Mouse (Mus musculus) neural tube, embryonic 15.5 days (tissue): ENCODE results near the gene Ifnar2. TPM values are rescaled to one million over a fixed set of nuclear protein-coding genes. Genes with fewer than 3 reads are reported as not detected.

Source experiments
- ATAC-seq: fragments of 200-750 bp; cut with Nextera tagmentation; 2 replicates; pipeline ENCODE4 v1.8.0; 2017; ENCODE audit warnings: mild to moderate bottlenecking, moderate TSS enrichment, moderate library complexity; ENCODE audit not compliant: low FRiP score
- H3K27ac ChIP-seq: fragments of 300-500 bp; sonication (generic); replicated peaks from 2 replicates; pipeline ENCODE4 v1.5.1; 2015; ENCODE audit warnings: mild to moderate bottlenecking, inconsistent platforms
- H3K27me3 ChIP-seq: fragments of 300-500 bp; sonication (generic); replicated peaks from 2 replicates; pipeline ENCODE4 v1.6.1; 2015; ENCODE audit warnings: inconsistent platforms
- H3K36me3 ChIP-seq: fragments of 300-500 bp; sonication (generic); 2 replicates; pipeline ENCODE4 v1.6.1; 2015; ENCODE audit warnings: inconsistent platforms
- H3K4me1 ChIP-seq: fragments of 300-500 bp; sonication (generic); 2 replicates; pipeline ENCODE4 v1.6.1; 2015; ENCODE audit warnings: inconsistent platforms
- H3K4me2 ChIP-seq: fragments of 300-500 bp; sonication (generic); 2 replicates; pipeline ENCODE4 v1.6.1; 2015; ENCODE audit warnings: inconsistent platforms, mild to moderate bottlenecking, moderate library complexity
- H3K4me3 ChIP-seq: fragments of 300-500 bp; sonication (generic); replicated peaks from 2 replicates; pipeline ENCODE4 v1.5.1; 2015; ENCODE audit warnings: mild to moderate bottlenecking, inconsistent platforms
- H3K9ac ChIP-seq: fragments of 300-500 bp; sonication (generic); replicated peaks from 2 replicates; pipeline ENCODE4 v1.6.1; 2015; ENCODE audit warnings: mild to moderate bottlenecking, inconsistent platforms
- H3K9me3 ChIP-seq: fragments of 300-500 bp; sonication (generic); replicated peaks from 2 replicates; pipeline ENCODE4 v1.6.1; 2016; ENCODE audit warnings: inconsistent platforms
- WGBS: fragments of 180-500 bp; shearing (Covaris S2); methylation state at CpG from one replicate; pipeline ENCODE4 v1.1.7; 2015; ENCODE audit warnings: mixed read lengths; 5-methylcytosine and 5-hydroxymethylcytosine counted together
- polyA plus RNA-seq: library from polyadenylated mRNA; unstranded; fragments of >200 nt; fragmentation: Nextera tagmentation; extraction: Ambion mirVana; gene quantifications from 2 replicates; pipeline ENCODE4 v1.2.1, GENCODE M21; 2015

Gene Ifnar2
- polyA plus RNA-seq, 1 experiment from 2014 or later = 42.3 TPM

DNA sequence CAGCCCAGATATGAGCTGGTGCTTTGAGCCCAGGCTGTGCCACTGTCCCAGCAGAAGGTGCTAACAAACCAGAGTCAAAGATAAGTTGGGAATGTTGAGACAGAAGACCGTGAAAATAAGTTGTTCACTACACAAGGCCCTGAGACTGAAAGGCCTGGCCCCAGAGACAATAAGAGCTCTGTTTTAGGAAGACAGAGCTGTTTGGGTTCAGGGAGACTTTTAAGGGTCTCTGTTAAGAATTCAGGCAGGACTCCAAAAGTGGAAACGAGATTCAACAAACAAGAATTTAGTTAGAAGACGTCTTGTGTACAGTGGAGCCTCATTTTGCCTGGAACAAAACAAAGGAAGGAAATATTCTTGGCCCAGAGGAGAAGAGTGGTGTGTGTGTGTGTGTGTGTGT, 6.8 kb downstream of the Ifnar2 start:
- H3K9ac ChIP-seq = no peak overlapping the region
- H3K4me1 ChIP-seq = peaks cover 3% of the 10 kb centered on the region; the same call in 1 of the 2 replicates
- WGBS = 31% methylated on average over 3 of the region's 3 CpGs
- no peaks in the 10 kb centered on the region for H3K27me3 ChIP-seq
- H3K36me3 ChIP-seq = peaks cover 2% of the 10 kb centered on the region; the same call in 1 of the 2 replicates
- H3K4me2 ChIP-seq = 0 out of 2 replicates have a peak overlapping the region, but pooled peaks have one; percentile 2
- no peak for ATAC-seq
- no peaks in the 10 kb centered on the region for H3K9me3 ChIP-seq
- no peak overlapping the region for H3K4me3 ChIP-seq
- H3K27ac ChIP-seq = peak overlapping the region; percentile 58; the same call in 1 of the 2 replicates

DNA sequence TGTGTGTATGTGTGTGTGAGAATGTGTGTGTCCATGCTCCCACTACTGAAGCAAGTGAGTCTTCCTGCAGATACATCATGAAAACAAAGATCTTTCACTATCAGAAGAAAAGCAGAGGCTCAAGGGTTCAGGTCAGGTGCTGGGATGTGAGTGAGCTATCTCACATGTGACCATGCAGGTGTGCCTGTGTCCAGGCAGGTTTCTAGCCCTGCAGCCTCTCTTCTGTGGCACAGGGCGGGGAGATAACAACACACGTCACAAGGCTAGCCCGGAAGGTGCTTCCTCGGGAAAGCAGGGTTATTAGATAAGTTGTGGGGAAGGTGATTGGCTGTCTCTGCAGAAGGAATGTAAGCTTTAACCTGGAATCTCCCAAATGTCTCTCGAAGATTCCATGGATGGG, 7.6 kb downstream of the Ifnar2 start:
- Histone ChIP-seq H3K4me2 (no peak overlapping the region), H3K4me1 (peaks cover 2% of the 10 kb centered on the region; the same call in 1 of the 2 replicates), H3K4me3 (no peak overlapping the region), H3K27me3 (no peaks in the 10 kb centered on the region), H3K27ac (peak overlapping the region; percentile 23; the same call in 1 of the 2 replicates), H3K36me3 (peaks cover 2% of the 10 kb centered on the region; the same call in 1 of the 2 replicates), H3K9me3 (no peaks in the 10 kb centered on the region), H3K9ac (no peak overlapping the region)
- ATAC-seq = no peak
- WGBS = 84% methylated on average over 5 of the region's 5 CpGs

DNA sequence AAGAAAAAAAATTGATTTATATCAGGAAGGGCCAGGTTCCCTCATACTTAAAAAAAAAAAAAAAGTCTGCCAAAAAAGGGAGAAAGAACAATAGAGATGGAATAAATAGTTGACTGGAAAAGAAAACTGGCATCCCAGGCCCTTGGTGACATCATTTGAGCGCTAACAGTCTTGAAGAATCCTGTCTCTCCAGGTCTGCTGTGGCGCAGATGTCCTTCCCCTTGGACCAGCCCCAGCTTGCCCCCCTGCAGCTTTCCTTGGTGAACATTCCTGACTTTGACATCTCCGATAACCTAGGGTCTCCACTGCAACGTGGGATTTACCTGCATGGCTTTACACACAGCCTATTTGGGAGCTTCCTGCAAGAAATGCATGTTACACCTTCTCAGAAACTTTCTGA, 9.0 kb downstream of the Ifnar2 start:
- no peak overlapping the region for H3K9ac ChIP-seq
- H3K36me3 ChIP-seq = peaks cover 2% of the 10 kb centered on the region; the same call in 1 of the 2 replicates
- H3K4me1 ChIP-seq = no peaks in the 10 kb centered on the region
- no peak overlapping the region for H3K4me3 ChIP-seq
- H3K9me3 ChIP-seq = no peaks in the 10 kb centered on the region
- no peak for ATAC-seq
- H3K4me2 ChIP-seq = no peak overlapping the region
- 95% methylated on average over 4 of the region's 4 CpGs for WGBS
- no peaks in the 10 kb centered on the region for H3K27me3 ChIP-seq
- H3K27ac ChIP-seq = no peak overlapping the region

DNA sequence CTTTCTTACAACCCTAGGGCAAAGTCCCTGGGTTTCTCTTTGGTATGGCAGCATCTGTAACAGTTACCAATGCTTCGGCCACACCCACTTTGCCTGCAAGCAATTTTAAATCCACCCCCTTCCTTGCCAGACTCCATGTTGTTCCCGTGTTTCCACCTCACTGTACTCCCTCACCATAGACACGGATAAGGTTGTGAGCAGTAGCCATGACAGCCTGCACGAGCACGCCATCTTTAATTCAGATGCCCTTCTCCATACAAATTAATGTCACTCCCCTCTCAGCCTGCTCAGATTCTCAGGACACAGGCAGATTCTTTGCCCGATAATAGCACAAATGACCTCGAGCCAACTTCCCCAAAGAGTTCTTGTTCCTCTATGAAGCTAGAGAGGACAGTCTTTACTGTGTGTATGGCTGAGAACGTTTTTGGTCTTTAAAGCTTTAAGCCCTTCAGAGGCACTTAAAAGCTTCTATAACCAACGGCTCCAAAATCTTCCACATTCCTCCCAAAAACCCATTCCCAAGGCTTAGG, 9.7 kb downstream of the Ifnar2 start:
- Histone ChIP-seq H3K27me3 (no peaks in the 10 kb centered on the region), H3K4me3 (no peak overlapping the region), H3K9ac (no peak overlapping the region), H3K36me3 (peaks cover 5% of the 10 kb centered on the region; the same call in 1 of the 2 replicates), H3K27ac (no peak overlapping the region), H3K9me3 (no peaks in the 10 kb centered on the region), H3K4me1 (no peaks in the 10 kb centered on the region), H3K4me2 (no peak overlapping the region)
- no peak for ATAC-seq
- WGBS = 90% methylated on average over 9 of the region's 9 CpGs

DNA sequence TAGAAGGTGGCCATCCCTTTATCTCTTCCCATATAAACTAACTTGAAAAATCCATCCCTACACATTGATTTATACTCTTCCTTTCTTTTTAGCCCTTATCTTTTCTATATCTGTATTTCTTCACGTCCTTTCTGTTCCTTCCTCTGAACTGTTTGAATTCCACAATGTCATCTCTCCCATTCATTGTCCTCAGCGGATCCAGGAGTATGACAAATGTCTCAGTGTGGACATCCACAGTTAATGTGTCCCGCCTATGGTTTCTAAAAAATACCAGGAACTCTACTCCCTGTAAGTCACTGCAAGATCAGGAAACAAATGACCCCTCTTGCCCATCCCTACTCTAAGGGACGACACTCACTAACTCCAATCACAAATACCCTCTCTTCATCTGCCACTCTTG, 11.6 kb downstream of the Ifnar2 start:
- no peak overlapping the region for H3K4me3 ChIP-seq
- no peak overlapping the region for H3K4me2 ChIP-seq
- ATAC-seq = no peak
- no peaks in the 10 kb centered on the region for H3K4me1 ChIP-seq
- no peak overlapping the region for H3K9ac ChIP-seq
- peaks cover 19% of the 10 kb centered on the region for H3K36me3 ChIP-seq
- no peaks in the 10 kb centered on the region for H3K27me3 ChIP-seq
- 85% methylated on average over 4 of the region's 4 CpGs for WGBS
- no peaks in the 10 kb centered on the region for H3K9me3 ChIP-seq
- no peak overlapping the region for H3K27ac ChIP-seq

DNA sequence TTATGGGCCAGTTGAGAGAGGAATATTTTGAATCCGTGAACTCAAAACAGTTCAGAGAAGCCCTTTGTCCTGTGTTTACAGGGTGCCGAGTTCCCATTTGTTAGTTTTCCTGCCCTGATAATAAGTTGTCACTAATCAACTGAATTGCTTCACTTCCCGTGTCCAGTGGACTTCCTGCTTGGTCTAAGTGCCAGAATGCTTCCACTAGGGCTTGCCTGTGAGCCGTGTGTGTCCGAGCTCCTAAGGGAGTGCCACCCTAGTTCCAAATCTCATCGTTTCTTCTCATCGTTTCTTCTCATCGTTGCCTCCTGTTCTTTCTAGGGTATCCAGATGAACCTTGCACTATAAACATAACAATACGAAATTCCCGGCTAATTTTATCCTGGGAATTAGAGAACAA, 13.0 kb downstream of the Ifnar2 start:
- H3K9me3 ChIP-seq = no peaks in the 10 kb centered on the region
- no peak for ATAC-seq
- no peak overlapping the region for H3K27ac ChIP-seq
- no peaks in the 10 kb centered on the region for H3K27me3 ChIP-seq
- WGBS = 49% methylated on average over 10 of the region's 10 CpGs
- H3K36me3 ChIP-seq = peaks cover 23% of the 10 kb centered on the region
- no peak overlapping the region for H3K9ac ChIP-seq
- no peaks in the 10 kb centered on the region for H3K4me1 ChIP-seq
- H3K4me2 ChIP-seq = no peak overlapping the region
- no peak overlapping the region for H3K4me3 ChIP-seq

DNA sequence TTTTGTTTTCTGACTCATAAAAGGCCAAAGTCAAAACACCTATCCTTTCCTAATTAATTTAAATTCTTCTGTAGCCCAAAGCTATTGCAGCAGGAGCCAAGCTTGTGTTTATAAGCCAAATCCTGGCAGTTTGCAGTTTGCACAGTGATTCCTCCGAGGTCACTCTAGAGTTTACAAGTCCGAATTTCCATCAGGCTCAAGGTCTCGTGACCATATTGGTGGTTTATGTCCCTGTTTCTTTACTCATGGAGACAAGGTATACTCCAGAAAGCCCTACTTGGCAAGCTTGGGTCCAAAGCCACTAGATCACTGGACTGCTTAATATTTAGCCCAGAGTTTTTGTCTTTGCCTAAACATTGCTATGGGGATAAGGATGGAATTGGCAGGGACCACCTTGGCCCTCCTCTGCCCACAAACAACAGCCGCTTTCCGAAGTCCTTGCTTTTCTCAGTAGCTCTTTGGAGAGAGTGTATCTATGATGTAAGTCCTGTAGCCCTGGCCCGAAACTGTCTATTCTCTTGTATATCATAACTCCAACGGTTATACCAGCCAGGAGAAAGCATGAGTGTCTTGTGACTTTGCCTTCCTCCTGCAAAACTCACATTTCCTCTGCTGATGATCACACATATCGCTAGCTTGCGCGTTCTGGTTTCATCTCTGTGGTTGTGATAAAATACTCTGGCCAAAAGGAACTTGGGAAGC, 14.0 kb downstream of the Ifnar2 start:
- Histone ChIP-seq H3K4me3 (no peak overlapping the region), H3K9ac (no peak overlapping the region), H3K27ac (no peak overlapping the region), H3K9me3 (no peaks in the 10 kb centered on the region), H3K36me3 (peaks cover 26% of the 10 kb centered on the region), H3K27me3 (no peaks in the 10 kb centered on the region), H3K4me2 (no peak overlapping the region), H3K4me1 (no peaks in the 10 kb centered on the region)
- no peak for ATAC-seq
- 91% methylated on average over 10 of the region's 10 CpGs for WGBS

DNA sequence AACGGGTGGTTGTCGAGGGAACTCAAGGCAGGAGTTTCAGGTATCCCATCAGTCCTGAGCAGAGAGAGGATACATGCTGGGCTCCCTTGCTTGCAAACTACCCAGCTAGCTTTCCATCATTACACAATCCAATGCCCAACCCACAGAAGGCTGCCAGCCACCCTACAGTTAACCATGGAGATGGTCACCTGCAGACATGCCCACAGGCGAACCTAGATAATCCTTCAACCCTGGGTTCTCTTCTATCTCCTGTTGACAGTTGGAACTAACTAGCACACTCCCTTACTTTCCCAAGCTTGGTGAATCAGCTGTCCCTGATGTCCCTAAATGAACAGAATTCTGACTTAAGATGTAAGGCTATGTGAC, 14.5 kb downstream of the Ifnar2 start:
- 82% methylated on average over 3 of the region's 3 CpGs for WGBS
- Histone ChIP-seq H3K27ac (no peak overlapping the region), H3K4me3 (no peak overlapping the region), H3K4me2 (no peak overlapping the region), H3K9me3 (no peaks in the 10 kb centered on the region), H3K27me3 (no peaks in the 10 kb centered on the region), H3K4me1 (no peaks in the 10 kb centered on the region), H3K36me3 (peaks cover 31% of the 10 kb centered on the region), H3K9ac (no peak overlapping the region)
- ATAC-seq = no peak

DNA sequence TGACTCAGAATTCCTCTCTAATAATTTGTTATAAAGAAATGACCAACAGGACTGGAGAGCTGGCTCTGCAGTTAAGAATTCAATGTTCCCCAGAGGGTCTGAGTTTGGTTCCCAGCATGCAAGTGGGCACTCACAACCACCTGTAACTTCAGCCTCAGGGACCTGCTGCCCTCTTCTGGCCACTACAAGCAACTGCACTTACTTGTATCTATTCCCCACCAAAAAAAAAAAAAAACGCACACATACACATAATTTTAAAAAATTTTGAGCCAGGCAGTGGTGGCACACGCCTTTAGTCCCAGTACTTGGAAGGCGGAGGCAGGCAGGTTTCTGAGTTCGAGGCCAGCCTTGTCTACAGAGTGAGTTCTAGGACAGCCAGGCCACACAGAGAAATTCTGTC, 17.5 kb downstream of the Ifnar2 start:
- WGBS = 95% methylated on average over 4 of the region's 4 CpGs
- H3K4me2 ChIP-seq = no peak overlapping the region
- H3K4me3 ChIP-seq = no peak overlapping the region
- peaks cover 56% of the 10 kb centered on the region for H3K36me3 ChIP-seq
- ATAC-seq = no peak
- no peaks in the 10 kb centered on the region for H3K4me1 ChIP-seq
- H3K27me3 ChIP-seq = no peaks in the 10 kb centered on the region
- no peak overlapping the region for H3K9ac ChIP-seq
- no peaks in the 10 kb centered on the region for H3K9me3 ChIP-seq
- H3K27ac ChIP-seq = no peak overlapping the region

DNA sequence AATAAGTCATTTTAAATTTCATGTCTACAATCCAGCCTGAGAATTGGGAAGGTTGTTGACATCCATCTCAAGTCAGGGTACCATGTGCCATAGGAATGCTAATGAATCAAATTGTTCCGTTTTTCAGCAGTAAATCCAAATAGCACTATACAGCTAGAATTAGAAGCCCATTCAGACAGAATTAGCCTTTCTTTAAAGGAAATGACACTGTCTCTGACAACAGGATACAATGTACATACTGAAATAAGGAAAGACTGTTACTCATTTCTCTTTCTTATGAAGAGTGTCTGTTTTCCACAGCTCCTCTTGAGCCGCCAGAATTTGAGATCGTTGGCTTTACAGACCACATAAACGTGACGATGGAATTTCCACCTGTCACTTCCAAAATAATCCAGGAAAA, 18.8 kb downstream of the Ifnar2 start, which contains the start of gene Gm21970:
Gene Gm21970 (plus strand): TSS at position 301 of the 400 bp plus-strand sequence.
- peaks cover 57% of the 10 kb centered on the region for H3K36me3 ChIP-seq
- WGBS = 74% methylated on average over 5 of the region's 5 CpGs
- no peaks in the 10 kb centered on the region for H3K9me3 ChIP-seq

DNA sequence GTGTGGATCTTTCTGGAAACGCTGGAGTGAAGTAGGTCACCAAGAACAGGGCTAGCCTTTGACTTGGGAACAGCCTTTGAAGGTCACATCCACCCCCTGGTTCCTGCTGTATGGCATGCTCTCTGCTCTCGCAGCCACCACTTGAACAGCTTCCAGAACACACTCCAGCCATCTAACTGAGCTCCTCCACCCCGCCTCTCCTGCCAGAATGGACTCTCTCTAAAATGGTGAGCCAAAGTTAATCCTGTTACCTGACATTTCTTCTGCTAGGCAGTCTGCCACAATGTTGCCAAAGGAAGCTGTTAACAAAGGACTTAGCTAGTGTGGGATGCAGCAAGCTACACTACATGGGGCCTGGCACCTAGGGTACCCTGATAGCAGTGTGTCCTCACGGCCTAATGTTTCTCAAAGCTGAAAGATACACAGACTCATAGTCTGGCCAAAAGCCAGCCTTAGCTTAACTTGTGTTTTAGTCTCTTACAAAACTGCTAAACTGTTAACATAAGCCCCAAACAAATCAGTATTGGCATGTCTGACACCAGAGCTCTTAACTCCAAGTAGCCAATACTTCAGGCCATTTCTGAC, 22.3 kb downstream of the Ifnar2 start:
- Histone ChIP-seq H3K4me2 (no peak overlapping the region), H3K4me1 (no peaks in the 10 kb centered on the region), H3K27ac (no peak overlapping the region), H3K4me3 (no peak overlapping the region), H3K27me3 (no peaks in the 10 kb centered on the region), H3K9me3 (no peaks in the 10 kb centered on the region), H3K9ac (no peak overlapping the region), H3K36me3 (peaks cover 37% of the 10 kb centered on the region)
- no peak for ATAC-seq
- 89% methylated on average over 4 of the region's 4 CpGs for WGBS

More for the DNA sequence above, 18.8 kb downstream of the Ifnar2 start, which contains the start of gene Gm21970:
- Histone ChIP-seq H3K4me3 (no peak within 1 kb of the TSS), H3K27ac (no peak within 1 kb of the TSS), H3K4me1 (no peaks in the 10 kb centered on the region), H3K9ac (no peak within 1 kb of the TSS), H3K4me2 (no peak within 1 kb of the TSS), H3K27me3 (no peaks in the 10 kb centered on the region)
- ATAC-seq = no peak
